Mouse (Mus musculus) MEL (cell line): Measurements from ENCODE around the gene Lbr. TPM values are rescaled to one million over a fixed set of nuclear protein-coding genes. Genes with fewer than 3 reads are reported as not detected.

Experiments
- BHLHE40 ChIP-seq: IDR thresholded peaks from 2 replicates; pipeline ENCODE4 v1.6.1; 2012; ENCODE audit warnings: low read depth, mild to moderate bottlenecking, inconsistent platforms, low read length, improper control_type of control experiment, borderline replicate concordance
- CHD2 ChIP-seq: IDR thresholded peaks from 2 replicates; pipeline ENCODE4 v1.6.1; 2011; ENCODE audit warnings: low read length, improper control_type of control experiment
- CTCF ChIP-seq, 3 experiments: IDR thresholded peaks in 2 of 3; conservative IDR thresholded peaks in 1 of 3; 2 replicates each; pipeline ENCODE4 v1.5.1; 2011 to 2012; ENCODE audit warnings: low read length in 3 of 3, low read depth in 2 of 3, mild to moderate bottlenecking in 2 of 3, improper control_type of control experiment in 1 of 3, inconsistent platforms in 1 of 3, mixed read lengths in 1 of 3, moderate library complexity in 1 of 3; ENCODE audit not compliant: control insufficient read depth in 1 of 3, insufficient read depth in 1 of 3, poor library complexity in 1 of 3, severe bottlenecking in 1 of 3
- ELF1 ChIP-seq: IDR thresholded peaks from 2 replicates; pipeline ENCODE4 v1.6.1; 2014; ENCODE audit warnings: low read depth, mild to moderate bottlenecking, inconsistent platforms, low read length, improper control_type of control experiment, moderate library complexity
- EP300 ChIP-seq, 2 experiments: IDR thresholded peaks; 2 replicates each; pipeline ENCODE4 v1.6.1; 2011; ENCODE audit warnings: improper control_type of control experiment in 2 of 2, low read length in 2 of 2, low read depth in 1 of 2, mild to moderate bottlenecking in 1 of 2
- ETS1 ChIP-seq: IDR thresholded peaks from 2 replicates; pipeline ENCODE4 v1.6.1; 2012; ENCODE audit warnings: low read depth, mild to moderate bottlenecking, inconsistent platforms, low read length, improper control_type of control experiment, moderate library complexity
- GABPA ChIP-seq: IDR thresholded peaks from 2 replicates; pipeline ENCODE4 v1.6.1; 2012; ENCODE audit warnings: low read depth, mild to moderate bottlenecking, inconsistent platforms, low read length, improper control_type of control experiment, moderate library complexity
- GATA1 ChIP-seq: IDR thresholded peaks from 2 replicates; pipeline ENCODE4 v1.6.1; 2011; ENCODE audit warnings: low read depth, low read length, improper control_type of control experiment
- HCFC1 ChIP-seq: IDR thresholded peaks from 2 replicates; pipeline ENCODE4 v1.6.1; 2012; ENCODE audit warnings: low read depth, mild to moderate bottlenecking, inconsistent platforms, low read length, improper control_type of control experiment, moderate library complexity
- JUND ChIP-seq: IDR thresholded peaks from 2 replicates; pipeline ENCODE4 v1.6.1; 2011; ENCODE audit warnings: low read depth, mild to moderate bottlenecking, improper control_type of control experiment, low read length
- KAT2A ChIP-seq: conservative IDR thresholded peaks from 2 replicates; pipeline ENCODE4 v1.6.1; 2012; ENCODE audit warnings: low read depth, low read length, improper control_type of control experiment, inconsistent platforms
- MAFK ChIP-seq: IDR thresholded peaks from 2 replicates; pipeline ENCODE4 v1.6.1; 2011; ENCODE audit warnings: low read depth, mild to moderate bottlenecking, low read length, improper control_type of control experiment, borderline replicate concordance
- MEF2A ChIP-seq: IDR thresholded peaks from 2 replicates; pipeline ENCODE4 v1.6.1; 2014; ENCODE audit warnings: low read depth, mild to moderate bottlenecking, inconsistent platforms, low read length, improper control_type of control experiment; ENCODE audit not compliant: poor library complexity, insufficient replicate concordance, severe bottlenecking; ENCODE audit errors: extremely low read depth
- NRF1 ChIP-seq: IDR thresholded peaks from 2 replicates; pipeline ENCODE4 v1.6.1; 2014; ENCODE audit warnings: low read depth, mild to moderate bottlenecking, inconsistent platforms, low read length, improper control_type of control experiment, moderate library complexity; ENCODE audit not compliant: poor library complexity, insufficient read depth, severe bottlenecking
- POLR2A ChIP-seq, 2 experiments: IDR thresholded peaks; 2 replicates each; pipeline ENCODE4 v1.6.1; 2011 to 2012; ENCODE audit warnings: low read length in 2 of 2, mild to moderate bottlenecking in 2 of 2, control low read depth in 1 of 2, improper control_type of control experiment in 1 of 2, low read depth in 1 of 2, moderate library complexity in 1 of 2; ENCODE audit not compliant: control insufficient read depth in 1 of 2, insufficient read depth in 1 of 2, poor library complexity in 1 of 2
- RAD21 ChIP-seq: IDR thresholded peaks from 2 replicates; pipeline ENCODE4 v1.6.1; 2011; ENCODE audit warnings: mild to moderate bottlenecking, low read depth, low read length, improper control_type of control experiment
- RCOR1 ChIP-seq: IDR thresholded peaks from 2 replicates; pipeline ENCODE4 v1.6.1; 2012; ENCODE audit warnings: low read depth, mild to moderate bottlenecking, inconsistent platforms, low read length, improper control_type of control experiment
- SMC3 ChIP-seq: IDR thresholded peaks from 2 replicates; pipeline ENCODE4 v1.6.1; 2011; ENCODE audit warnings: low read depth, low read length, improper control_type of control experiment
- TCF12 ChIP-seq: IDR thresholded peaks from 2 replicates; pipeline ENCODE4 v1.6.1; 2014; ENCODE audit warnings: low read depth, mild to moderate bottlenecking, inconsistent platforms, low read length, improper control_type of control experiment, moderate library complexity
- UBTF ChIP-seq: IDR thresholded peaks from 2 replicates; pipeline ENCODE4 v1.6.1; 2012; ENCODE audit warnings: low read depth, mild to moderate bottlenecking, inconsistent platforms, low read length, improper control_type of control experiment, moderate library complexity, borderline replicate concordance; ENCODE audit not compliant: insufficient read depth
- USF1 ChIP-seq: IDR thresholded peaks from 2 replicates; pipeline ENCODE4 v1.6.1; 2014; ENCODE audit warnings: low read depth, mild to moderate bottlenecking, inconsistent platforms, low read length, improper control_type of control experiment, moderate library complexity
- ZC3H11A ChIP-seq: IDR thresholded peaks from 2 replicates; pipeline ENCODE4 v1.6.1; 2012; ENCODE audit warnings: low read depth, mild to moderate bottlenecking, inconsistent platforms, low read length, improper control_type of control experiment
- ZKSCAN1 ChIP-seq: IDR thresholded peaks from 2 replicates; pipeline ENCODE4 v1.6.1; 2012; ENCODE audit warnings: low read depth, mild to moderate bottlenecking, inconsistent platforms, low read length, improper control_type of control experiment, moderate library complexity
- ZNF384 ChIP-seq: IDR thresholded peaks from 2 replicates; pipeline ENCODE4 v1.6.1; 2012; ENCODE audit warnings: low read depth, mild to moderate bottlenecking, inconsistent platforms, low read length, improper control_type of control experiment
- polyA plus RNA-seq, 2 experiments: library from polyadenylated mRNA; stranded (reverse) in 1 of 2; unstranded in 1 of 2; fragments of >175 nt in 1 of 2; fragments of >200 nt in 1 of 2; gene quantifications; 2 replicates each; pipeline versions ENCODE4 v1.2.1 to v1.2.4; 2012; ENCODE audit warnings: low replicate concordance in 2 of 2, low read depth in 1 of 2; ENCODE audit not compliant: insufficient read length in 2 of 2, insufficient read depth in 1 of 2, missing spikeins in 1 of 2
- total RNA-seq: library from RNA; depleted of rRNA; stranded (reverse); fragments of 300-350 nt; gene quantifications from 2 replicates; pipeline ENCODE4 v1.2.3, GENCODE M21; 2012

Lbr gene
- total and polyA plus RNA-seq, 3 experiments, result 106 to 120 TPM; not detected in 1

DNA sequence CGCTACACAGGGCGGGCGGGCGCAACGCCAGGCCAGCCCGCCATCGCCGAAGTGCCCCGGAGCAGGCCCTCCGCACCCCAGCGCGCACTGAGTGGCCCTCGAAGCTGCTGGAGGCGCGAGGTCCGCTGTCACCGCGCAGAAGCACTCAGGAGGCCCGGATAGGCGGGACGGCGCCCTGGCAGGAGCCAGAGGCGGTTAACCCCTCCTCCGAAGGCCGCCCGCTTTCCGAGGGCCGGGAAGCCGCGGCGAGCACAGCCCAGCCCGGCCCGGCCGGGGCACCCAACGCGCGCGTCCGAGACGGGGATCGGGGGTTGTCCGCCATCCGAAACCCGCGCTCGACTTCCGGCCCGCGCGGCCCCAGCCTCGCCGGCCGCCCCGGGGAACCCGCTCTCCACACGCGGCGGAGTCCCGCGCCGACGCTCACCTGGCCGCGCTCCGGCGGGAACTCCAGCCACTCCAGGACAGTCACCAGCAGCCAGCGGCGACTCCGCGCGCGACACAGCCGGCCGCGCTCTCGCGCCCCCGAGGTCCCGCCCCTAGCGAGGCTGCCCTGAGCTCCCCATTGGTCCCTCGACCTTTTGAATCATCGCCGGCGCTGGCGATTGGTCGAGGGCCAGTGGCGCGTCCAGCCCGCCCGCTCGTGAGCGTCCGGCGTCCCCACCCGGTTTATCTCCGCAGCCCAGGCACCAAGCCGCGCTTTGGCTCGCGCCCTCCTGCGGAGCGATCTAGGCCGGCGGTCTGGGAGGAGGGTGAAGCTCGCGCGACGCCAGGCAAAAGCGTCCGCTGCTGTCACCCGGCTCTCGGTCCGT is 778 bp downstream of the Lbr start (continued):
- peak; percentile 45; the same call in 1 of the 2 replicates for TF ChIP-seq GATA1
- no peak; the same call in 1 of the 2 replicates for TF ChIP-seq KAT2A
- TF ChIP-seq JUND, result no peak
- no peak for TF ChIP-seq CTCF (IDR thresholded peaks at IDR 0.05 in 2 of 3, conservative IDR thresholded peaks at IDR 0.05 in 1 of 3; ENCODE audit: control insufficient read depth in 1 of 3, insufficient read depth in 1 of 3, low read depth in 2 of 3, low read length in 3 of 3, poor library complexity in 1 of 3, severe bottlenecking in 1 of 3)
- TF ChIP-seq ZC3H11A, result no peak
- TF ChIP-seq UBTF, result 0 out of 2 replicates have a peak, but pooled peaks have one; percentile 41
- peak; percentile 72 for TF ChIP-seq ETS1
- peak; percentile 85 for TF ChIP-seq TCF12
- TF ChIP-seq NRF1, result peak; percentile 43; the same call in 1 of the 2 replicates
- no peak for TF ChIP-seq MAFK
- TF ChIP-seq ZKSCAN1, result no peak
- peak in 1 of 2 experiments; percentile 74; a peak in 2 of 4 replicates for TF ChIP-seq EP300 (IDR thresholded peaks at IDR 0.05; ENCODE audit: low read depth in 1 of 2, low read length in 2 of 2)
- no peak; the same call in 1 of the 2 replicates for TF ChIP-seq HCFC1
- no peak for TF ChIP-seq MEF2A
- 0 out of 2 replicates have a peak, but pooled peaks have one; percentile 21 for TF ChIP-seq USF1
- TF ChIP-seq CHD2, result no peak; the same call in 1 of the 2 replicates
- 0 out of 2 replicates have a peak, but pooled peaks have one; percentile 14 for TF ChIP-seq ELF1
- no peak for TF ChIP-seq RAD21
- TF ChIP-seq GABPA, result no peak
- no peak for TF ChIP-seq ZNF384
- TF ChIP-seq POLR2A (IDR thresholded peaks at IDR 0.05; ENCODE audit: control insufficient read depth in 1 of 2, insufficient read depth in 1 of 2, low read depth in 1 of 2, low read length in 2 of 2, poor library complexity in 1 of 2), result peak; percentile 80 to 84
- TF ChIP-seq RCOR1, result peak; percentile 49; the same call in 1 of the 2 replicates
- TF ChIP-seq BHLHE40, result peak; percentile 90; the same call in 1 of the 2 replicates
- TF ChIP-seq SMC3, result no peak
